Mouse (Mus musculus): ENCODE measurements around the gene Nacc2. TPM values are rescaled to one million over a fixed set of nuclear protein-coding genes. Genes with fewer than 3 reads are reported as not detected.

Nacc2 gene
- total RNA-seq, 1 experiment from 2014 or later, result 36.6 TPM

GRCm38 (mm10) chr2:26099260-26099659 is 23.8 kb downstream of the Nacc2 start:
- no peak for DNase-seq

- DNase-seq, result no peak
Measured at GRCm38 (mm10) chr2:26093897-26094296, 29.1 kb downstream of the Nacc2 start.

- no peak for DNase-seq
Measured at GRCm38 (mm10) chr2:26091771-26092393, 31.1 kb downstream of the Nacc2 start.

GRCm38 (mm10) chr2:26090876-26091770 is 31.9 kb downstream of the Nacc2 start:
- peak; percentile 15 for DNase-seq

- DNase-seq, result no peak
Measured at GRCm38 (mm10) chr2:26089005-26089404, 34.0 kb downstream of the Nacc2 start.

- DNase-seq, result no peak
Measured at GRCm38 (mm10) chr2:26086926-26087600, 36.0 kb downstream of the Nacc2 start.

GRCm38 (mm10) chr2:26086505-26086904 is 36.5 kb downstream of the Nacc2 start:
- DNase-seq, result no peak

GRCm38 (mm10) chr2:26082883-26083282 is 40.1 kb downstream of the Nacc2 start:
- DNase-seq, result no peak

GRCm38 (mm10) chr2:26080830-26081229 is 42.2 kb downstream of the Nacc2 start:
- no peak for DNase-seq

GRCm38 (mm10) chr2:26079409-26079808 is 43.6 kb downstream of the Nacc2 start:
- no peak for DNase-seq

- no peak for DNase-seq
Measured at GRCm38 (mm10) chr2:26077068-26077467, 46.0 kb downstream of the Nacc2 start.

- DNase-seq, result no peak
Measured at GRCm38 (mm10) chr2:26076121-26076520, 46.9 kb downstream of the Nacc2 start.

- DNase-seq, result no peak
Measured at GRCm38 (mm10) chr2:26074551-26074950, 48.5 kb downstream of the Nacc2 start.

- no peak for DNase-seq
Measured at GRCm38 (mm10) chr2:26068592-26068991, 54.4 kb downstream of the Nacc2 start.

GRCm38 (mm10) chr2:26068175-26068574 is 54.8 kb downstream of the Nacc2 start:
- no peak for DNase-seq

- DNase-seq, result no peak
Measured at GRCm38 (mm10) chr2:26066527-26066926, 56.5 kb downstream of the Nacc2 start.

GRCm38 (mm10) chr2:26062742-26063427 is 60.1 kb downstream of the Nacc2 start:
- no peak for DNase-seq

- no peak for DNase-seq
Measured at GRCm38 (mm10) chr2:26062241-26062640, 60.8 kb downstream of the Nacc2 start.

GRCm38 (mm10) chr2:26061018-26061666 is 61.9 kb downstream of the Nacc2 start:
- DNase-seq, result no peak

GRCm38 (mm10) chr2:26057053-26057452 is 66.0 kb downstream of the Nacc2 start:
- no peak for DNase-seq

- no peak for DNase-seq
Measured at GRCm38 (mm10) chr2:26056226-26056625, 66.8 kb downstream of the Nacc2 start.

- no peak for DNase-seq
Measured at GRCm38 (mm10) chr2:26055747-26056102, 67.3 kb downstream of the Nacc2 start.
